Mouse (Mus musculus): Measurements from ENCODE around the gene Nqo2. TPM values are rescaled to one million over a fixed set of nuclear protein-coding genes. Genes with fewer than 3 reads are reported as not detected.
A peak's percentile ranks its signal among the peaks of the same experiment; 100 is the strongest.
"Not testable (repeated sequence)": the region's sequence is repeated elsewhere in the genome, so short reads cannot be mapped to it uniquely, and the experiment has no call there.

Gene Nqo2
- polyA plus RNA-seq, 1 experiment from 2014 or later: 16.7 TPM

GRCm38 (mm10) chr13:33937587-33937986, 26.9 kb upstream of the Nqo2 start:
- not testable (repeated sequence) for H3K4me2 ChIP-seq (ENCODE audit: low read depth, low read length, severe bottlenecking); H3K9me3 ChIP-seq (ENCODE audit: control insufficient read depth, low read length); H3K36me3 ChIP-seq (ENCODE audit: control insufficient read depth, insufficient read depth, low read length); DNase-seq (ENCODE audit: low spot score); H3K4me1 ChIP-seq (replicated peaks; ENCODE audit: control insufficient read depth, insufficient read depth, low read length); H3K27me3 ChIP-seq (ENCODE audit: control insufficient read depth, insufficient read depth, low read length); H3K9ac ChIP-seq (ENCODE audit: low read length); ATAC-seq (replicated peaks; ENCODE audit: low FRiP score); H3K4me3 ChIP-seq (ENCODE audit: low read depth, low read length); H3K27ac ChIP-seq (ENCODE audit: low read depth, low read length)

DNA sequence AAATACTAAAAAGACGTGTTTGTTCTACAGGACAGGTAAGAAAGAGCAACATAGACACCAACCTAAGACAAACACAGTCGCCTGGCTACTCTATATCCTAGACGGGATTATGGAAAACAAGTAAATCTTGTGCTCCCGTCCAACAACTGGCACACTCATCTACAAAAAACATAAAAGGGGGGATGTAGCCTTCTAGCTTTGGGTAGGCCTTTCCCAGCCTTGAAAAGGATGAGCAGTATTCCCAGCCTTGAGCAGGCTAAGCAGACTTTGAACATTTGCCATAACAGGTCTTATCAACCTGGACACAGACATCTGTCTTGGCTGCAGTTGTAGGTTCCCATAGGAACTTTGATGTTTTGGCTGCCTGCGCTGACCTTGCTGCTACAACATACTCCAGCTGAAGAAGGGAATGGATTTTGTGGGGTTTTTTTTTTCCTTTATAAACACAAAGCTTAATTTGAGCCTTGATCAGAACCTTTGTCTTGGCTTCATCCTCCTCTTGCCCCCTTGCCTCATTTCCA, 23.1 kb upstream of the Nqo2 start:
- H3K36me3 ChIP-seq (ENCODE audit: control insufficient read depth, insufficient read depth, low read length): no peaks in the 10 kb centered on the region
- H3K4me3 ChIP-seq (ENCODE audit: low read depth, low read length): no peak overlapping the region
- H3K4me2 ChIP-seq (ENCODE audit: low read depth, low read length, severe bottlenecking): no peak overlapping the region
- H3K27ac ChIP-seq (ENCODE audit: low read depth, low read length): no peak overlapping the region
- ATAC-seq (replicated peaks; ENCODE audit: low FRiP score): no peak
- no peak overlapping the region for H3K9ac ChIP-seq (ENCODE audit: low read length)
- no peaks in the 10 kb centered on the region for H3K4me1 ChIP-seq (replicated peaks; ENCODE audit: control insufficient read depth, insufficient read depth, low read length)
- WGBS: 90% methylated on average over 5 of the region's 5 CpGs
- no peaks in the 10 kb centered on the region for H3K27me3 ChIP-seq (ENCODE audit: control insufficient read depth, insufficient read depth, low read length)
- H3K9me3 ChIP-seq (ENCODE audit: control insufficient read depth, low read length): no peaks in the 10 kb centered on the region
- DNase-seq (ENCODE audit: low spot score): no peak

DNA sequence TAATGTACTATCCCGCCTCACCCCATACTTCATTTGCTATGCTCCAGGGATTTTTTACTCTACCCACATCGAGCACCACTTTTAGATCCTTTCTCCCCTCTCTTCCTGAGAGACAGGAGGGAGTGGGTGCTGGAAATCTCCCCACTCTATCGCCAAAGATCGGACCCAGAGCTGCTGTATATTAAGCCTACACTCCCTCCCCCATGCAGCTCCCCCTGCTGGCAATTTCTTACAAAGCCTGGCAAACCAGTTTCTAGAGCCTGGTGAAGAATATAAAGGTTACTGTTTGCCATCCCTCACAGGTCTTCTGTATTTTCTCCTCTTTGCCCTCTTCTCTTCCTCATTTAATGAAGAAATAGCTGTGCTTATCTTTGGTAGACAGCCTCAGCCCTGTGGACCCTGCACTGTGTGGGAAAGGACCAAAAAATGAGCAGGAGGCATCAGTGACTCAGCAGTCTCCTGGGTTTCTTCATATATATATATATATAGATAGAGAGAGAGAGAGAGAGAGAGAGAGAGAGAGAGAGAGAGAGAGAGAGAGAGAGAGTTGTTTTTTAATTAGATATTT, 22.2 kb upstream of the Nqo2 start:
- H3K27ac ChIP-seq (ENCODE audit: low read depth, low read length): no peak overlapping the region
- H3K4me3 ChIP-seq (ENCODE audit: low read depth, low read length): no peak overlapping the region
- no peaks in the 10 kb centered on the region for H3K27me3 ChIP-seq (ENCODE audit: control insufficient read depth, insufficient read depth, low read length)
- H3K4me1 ChIP-seq (replicated peaks; ENCODE audit: control insufficient read depth, insufficient read depth, low read length): no peaks in the 10 kb centered on the region
- H3K9ac ChIP-seq (ENCODE audit: low read length): no peak overlapping the region
- 44% methylated on average over 4 of the region's 4 CpGs for WGBS
- ATAC-seq (replicated peaks; ENCODE audit: low FRiP score): no peak
- H3K4me2 ChIP-seq (ENCODE audit: low read depth, low read length, severe bottlenecking): no peak overlapping the region
- no peaks in the 10 kb centered on the region for H3K36me3 ChIP-seq (ENCODE audit: control insufficient read depth, insufficient read depth, low read length)
- peak; percentile 56 for DNase-seq (ENCODE audit: low spot score)
- no peaks in the 10 kb centered on the region for H3K9me3 ChIP-seq (ENCODE audit: control insufficient read depth, low read length)

DNA sequence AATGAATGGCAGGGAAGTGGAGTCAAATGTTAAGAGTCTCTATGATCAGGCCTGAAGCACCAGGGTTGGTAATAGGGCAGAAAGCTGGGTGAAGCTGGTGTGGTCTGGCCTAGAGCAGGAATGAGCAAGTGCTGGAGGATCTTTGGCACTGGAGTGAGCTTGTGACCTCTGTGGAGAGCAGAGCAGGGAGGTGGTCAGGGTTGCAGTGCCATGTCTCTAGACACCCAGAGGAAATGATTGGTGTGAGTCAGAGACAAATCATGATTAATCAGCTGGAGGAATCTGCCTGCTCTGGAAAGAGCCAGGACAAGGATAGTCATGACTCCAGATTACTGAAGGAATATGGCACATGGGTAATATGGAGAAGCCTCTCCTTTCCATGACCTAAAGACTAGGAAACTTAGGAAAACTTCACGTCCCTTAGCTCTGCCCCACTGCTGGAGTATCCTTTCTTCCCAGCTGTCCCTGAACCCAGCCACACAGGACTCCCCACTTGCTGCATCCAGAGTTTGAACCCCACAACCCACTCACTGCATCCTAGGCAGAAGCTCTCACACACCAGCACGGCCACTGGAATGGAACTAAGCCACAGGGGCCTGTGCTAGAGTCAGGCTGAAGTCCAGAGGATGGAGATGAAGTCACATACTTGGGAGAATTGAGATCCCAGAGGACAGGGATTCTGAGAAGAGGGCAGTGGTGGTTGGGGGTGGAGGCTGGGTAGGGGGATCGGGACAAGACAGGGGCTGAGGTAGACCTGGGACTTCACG, 13.0 kb upstream of the Nqo2 start:
- 87% methylated on average over 4 of the region's 4 CpGs for WGBS
- Histone ChIP-seq H3K9me3 (ENCODE audit: control insufficient read depth, low read length) (no peaks in the 10 kb centered on the region), H3K4me3 (ENCODE audit: low read depth, low read length) (no peak overlapping the region), H3K27ac (ENCODE audit: low read depth, low read length) (no peak overlapping the region), H3K9ac (ENCODE audit: low read length) (no peak overlapping the region), H3K4me1 (replicated peaks; ENCODE audit: control insufficient read depth, insufficient read depth, low read length) (no peaks in the 10 kb centered on the region), H3K27me3 (ENCODE audit: control insufficient read depth, insufficient read depth, low read length) (no peaks in the 10 kb centered on the region), H3K4me2 (ENCODE audit: low read depth, low read length, severe bottlenecking) (no peak overlapping the region), H3K36me3 (ENCODE audit: control insufficient read depth, insufficient read depth, low read length) (no peaks in the 10 kb centered on the region)
- DNase-seq (ENCODE audit: low spot score) (no peak), ATAC-seq (replicated peaks; ENCODE audit: low FRiP score) (no peak)

GRCm38 (mm10) chr13:33952075-33952449, 12.4 kb upstream of the Nqo2 start:
- Histone ChIP-seq H3K27me3 (ENCODE audit: control insufficient read depth, insufficient read depth, low read length) (no peaks in the 10 kb centered on the region), H3K9ac (ENCODE audit: low read length) (no peak overlapping the region), H3K36me3 (ENCODE audit: control insufficient read depth, insufficient read depth, low read length) (no peaks in the 10 kb centered on the region), H3K4me2 (ENCODE audit: low read depth, low read length, severe bottlenecking) (no peak overlapping the region), H3K27ac (ENCODE audit: low read depth, low read length) (no peak overlapping the region), H3K4me3 (ENCODE audit: low read depth, low read length) (no peak overlapping the region), H3K9me3 (ENCODE audit: control insufficient read depth, low read length) (no peaks in the 10 kb centered on the region), H3K4me1 (replicated peaks; ENCODE audit: control insufficient read depth, insufficient read depth, low read length) (no peaks in the 10 kb centered on the region)
- DNase-seq (ENCODE audit: low spot score) (no peak), ATAC-seq (replicated peaks; ENCODE audit: low FRiP score) (no peak)
- WGBS: 69% methylated on average over 1 of the region's 1 CpGs

DNA sequence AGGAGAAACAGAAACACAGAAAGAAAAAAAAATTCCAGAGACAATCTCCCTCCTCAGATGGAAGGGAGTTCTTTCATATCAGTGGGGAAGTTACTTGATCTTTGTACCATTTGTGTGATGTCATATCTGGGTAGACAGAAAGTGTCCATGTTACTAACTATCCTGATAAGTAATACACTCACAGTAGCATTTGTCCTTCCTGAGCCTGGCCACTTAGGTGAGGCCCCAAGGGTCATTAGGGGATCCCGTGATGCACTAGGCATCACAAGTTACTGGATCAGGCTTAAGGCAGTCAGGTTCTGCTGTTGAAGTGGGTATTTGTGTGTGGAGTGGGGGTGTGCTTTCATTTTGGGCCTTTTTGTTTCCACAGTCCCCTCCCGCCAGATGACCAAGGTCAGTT, 11.5 kb upstream of the Nqo2 start:
- H3K9me3 ChIP-seq (ENCODE audit: control insufficient read depth, low read length): no peaks in the 10 kb centered on the region
- H3K4me3 ChIP-seq (ENCODE audit: low read depth, low read length): no peak overlapping the region
- H3K4me1 ChIP-seq (replicated peaks; ENCODE audit: control insufficient read depth, insufficient read depth, low read length): no peaks in the 10 kb centered on the region
- 80% methylated on average over 2 of the region's 2 CpGs for WGBS
- H3K27ac ChIP-seq (ENCODE audit: low read depth, low read length): no peak overlapping the region
- no peak for ATAC-seq (replicated peaks; ENCODE audit: low FRiP score)
- no peaks in the 10 kb centered on the region for H3K36me3 ChIP-seq (ENCODE audit: control insufficient read depth, insufficient read depth, low read length)
- DNase-seq (ENCODE audit: low spot score): no peak
- H3K27me3 ChIP-seq (ENCODE audit: control insufficient read depth, insufficient read depth, low read length): no peaks in the 10 kb centered on the region
- H3K9ac ChIP-seq (ENCODE audit: low read length): no peak overlapping the region
- H3K4me2 ChIP-seq (ENCODE audit: low read depth, low read length, severe bottlenecking): no peak overlapping the region

DNA sequence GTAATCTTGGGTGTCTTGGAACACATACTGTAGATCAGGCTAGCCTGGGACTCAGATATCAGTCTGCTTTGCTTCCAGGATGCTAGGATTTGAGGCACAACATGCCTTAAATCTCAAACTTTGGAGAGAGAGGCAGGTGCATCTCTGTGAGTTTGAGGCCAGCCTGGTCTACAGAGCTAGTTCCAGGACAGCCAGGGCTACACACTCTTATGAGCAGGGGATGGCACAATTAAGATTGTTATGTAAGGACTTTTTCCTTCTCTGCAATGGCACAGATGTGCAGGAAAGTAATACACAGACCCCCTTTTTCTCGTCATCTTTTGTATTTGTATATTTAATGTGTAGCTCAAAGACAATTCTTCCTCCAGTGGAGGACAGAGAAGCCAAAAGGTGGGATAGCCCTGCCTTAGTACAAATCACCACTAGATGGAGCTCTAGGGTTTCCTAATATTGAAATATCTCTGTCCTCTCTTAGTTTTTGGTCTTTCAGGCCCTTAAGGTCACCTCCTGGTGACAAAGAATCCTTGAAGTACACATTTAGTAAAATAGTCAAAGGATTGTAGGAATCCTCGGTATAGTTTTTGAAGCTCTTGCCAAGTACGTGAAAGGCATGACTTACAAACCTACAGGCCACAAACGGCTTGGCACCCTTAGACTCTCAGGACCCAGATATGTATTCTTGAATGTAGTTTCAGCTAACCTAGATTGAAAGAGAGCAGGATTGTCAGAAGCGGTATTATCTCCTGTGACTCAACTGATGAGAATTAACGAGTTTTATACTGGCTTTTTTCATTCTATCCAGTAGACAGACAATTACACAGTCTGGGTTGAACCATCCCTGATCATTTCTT, 7.7 kb upstream of the Nqo2 start:
- Histone ChIP-seq H3K4me1 (replicated peaks; ENCODE audit: control insufficient read depth, insufficient read depth, low read length) (no peaks in the 10 kb centered on the region), H3K9me3 (ENCODE audit: control insufficient read depth, low read length) (no peaks in the 10 kb centered on the region), H3K27me3 (ENCODE audit: control insufficient read depth, insufficient read depth, low read length) (no peaks in the 10 kb centered on the region), H3K9ac (ENCODE audit: low read length) (no peak overlapping the region), H3K36me3 (ENCODE audit: control insufficient read depth, insufficient read depth, low read length) (no peaks in the 10 kb centered on the region), H3K4me2 (ENCODE audit: low read depth, low read length, severe bottlenecking) (no peak overlapping the region), H3K4me3 (ENCODE audit: low read depth, low read length) (no peak overlapping the region), H3K27ac (ENCODE audit: low read depth, low read length) (no peak overlapping the region)
- 37% methylated on average over 6 of the region's 6 CpGs for WGBS
- no peak for DNase-seq (ENCODE audit: low spot score)
- ATAC-seq (replicated peaks; ENCODE audit: low FRiP score): no peak; the same call in 1 of the 2 replicates

DNA sequence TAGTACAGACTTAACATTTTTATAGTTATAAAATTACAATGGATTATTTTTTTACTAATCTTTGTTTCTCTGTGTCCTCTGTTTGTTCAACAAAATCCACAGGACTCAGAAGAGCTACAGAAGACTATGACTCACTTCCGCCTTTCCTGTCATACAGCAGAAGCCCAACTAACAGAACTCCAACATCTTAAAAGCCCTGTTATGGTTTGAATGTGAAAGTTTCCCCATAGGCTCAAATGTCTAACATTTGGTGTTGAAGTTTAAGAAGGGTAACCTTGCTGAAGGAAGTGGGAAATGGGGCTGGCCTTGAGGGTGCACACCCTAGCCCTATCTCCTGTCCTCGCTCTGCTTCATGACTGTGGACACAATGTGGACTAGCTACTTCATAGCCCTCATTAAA, 4.7 kb upstream of the Nqo2 start:
- ATAC-seq (replicated peaks; ENCODE audit: low FRiP score) (no peak), DNase-seq (ENCODE audit: low spot score) (no peak)
- H3K27me3 ChIP-seq (ENCODE audit: control insufficient read depth, insufficient read depth, low read length): no peaks in the 10 kb centered on the region
- no peaks in the 10 kb centered on the region for H3K36me3 ChIP-seq (ENCODE audit: control insufficient read depth, insufficient read depth, low read length)
- H3K4me1 ChIP-seq (replicated peaks; ENCODE audit: control insufficient read depth, insufficient read depth, low read length): no peaks in the 10 kb centered on the region
- 93% methylated on average over 2 of the region's 2 CpGs for WGBS
- H3K4me3 ChIP-seq (ENCODE audit: low read depth, low read length): no peak overlapping the region
- no peak overlapping the region for H3K27ac ChIP-seq (ENCODE audit: low read depth, low read length)
- no peak overlapping the region for H3K4me2 ChIP-seq (ENCODE audit: low read depth, low read length, severe bottlenecking)
- H3K9ac ChIP-seq (ENCODE audit: low read length): no peak overlapping the region
- H3K9me3 ChIP-seq (ENCODE audit: control insufficient read depth, low read length): no peaks in the 10 kb centered on the region
